Mouse (Mus musculus) layer of hippocampus, postnatal 25 days (tissue): ENCODE results near the gene Gm7138. TPM values are rescaled to one million over a fixed set of nuclear protein-coding genes. Genes with fewer than 3 reads are reported as not detected.
"Not testable (repeated sequence)": the region's sequence is repeated elsewhere in the genome, so short reads cannot be mapped to it uniquely, and the experiment has no call there.

Source experiments
- DNase-seq, 2 experiments: peaks; one replicate each; pipeline ENCODE4 v3.0.0; 2022; ENCODE audit warnings: mixed read lengths in 2 of 2, low spot score in 1 of 2; ENCODE audit errors: extremely low spot score in 1 of 2
- total RNA-seq, 2 experiments: library from RNA; stranded (reverse); gene quantifications; 2 replicates each; pipeline ENCODE4 v1.2.3; 2021

The Gm7138 gene
- total RNA-seq, 2 experiments from 2014 or later = not detected

- DNase-seq = not testable (repeated sequence)
Observed at GRCm38 (mm10) chr10:77751254-77751653, 25.5 kb downstream of the Gm7138 start, which contains the start of gene Gm9736. Gene Gm9736 (minus strand): TSS chr10:77751354.

- not testable (repeated sequence) for DNase-seq
Observed at GRCm38 (mm10) chr10:77750686-77751085, 26.1 kb downstream of the Gm7138 start.

GRCm38 (mm10) chr10:77741924-77742688 lies 34.6 kb downstream of the Gm7138 start, which contains the start of gene Gm18596:
Gene Gm18596 (minus strand): TSS chr10:77742638.
- DNase-seq = peak in 1 of 2 experiments; percentile 8

GRCm38 (mm10) chr10:77738929-77739328 lies 37.8 kb downstream of the Gm7138 start:
- no peak for DNase-seq

GRCm38 (mm10) chr10:77735928-77736327 lies 40.8 kb downstream of the Gm7138 start:
- DNase-seq = no peak

GRCm38 (mm10) chr10:77729241-77729640 lies 47.5 kb downstream of the Gm7138 start:
- DNase-seq = no peak

GRCm38 (mm10) chr10:77728280-77728679 lies 48.5 kb downstream of the Gm7138 start:
- DNase-seq = peak in 1 of 2 experiments; percentile 20

Other genes starting within 250 kb of the Gm7138 start
- gene Itgb2, start 246.7 kb downstream of the Gm7138 start, total RNA-seq = 1 to 10 TPM; 3.4 to 4.1 TPM
- gene Pttg1ip, start 195.2 kb downstream of the Gm7138 start, total RNA-seq = 10 to 100 TPM; 68.2 to 69.4 TPM
- 100 to 1,000 TPM; 116 to 128 TPM for gene Sumo3, start 170.8 kb downstream of the Gm7138 start, total RNA-seq
- gene Gm49325, start 170.7 kb downstream of the Gm7138 start, total RNA-seq = 10 to 100 TPM; 29.0 to 29.8 TPM
- gene Ube2g2, start 154.7 kb downstream of the Gm7138 start, total RNA-seq = 10 to 100 TPM; 69.8 to 88.4 TPM
- gene Tspear, start 90.4 kb downstream of the Gm7138 start, total RNA-seq = not detected
- not detected for gene Gm19402, start 86.2 kb downstream of the Gm7138 start, total RNA-seq
- not detected for gene Gm9508, start 79.7 kb downstream of the Gm7138 start, total RNA-seq
- gene Gm10272, start 70.3 kb downstream of the Gm7138 start, total RNA-seq = not detected
- not detected for gene Gm10024, start 65.5 kb downstream of the Gm7138 start, total RNA-seq
- not detected for gene Gm10142, start 61.1 kb downstream of the Gm7138 start, total RNA-seq
- not detected for gene Krtap12-1, start 56.3 kb downstream of the Gm7138 start, total RNA-seq
- not detected for gene Gm10100, start 50.5 kb downstream of the Gm7138 start, total RNA-seq
- gene Gm18596, start 34.3 kb downstream of the Gm7138 start, total RNA-seq = not detected
- not detected for gene Gm9736, start 25.6 kb downstream of the Gm7138 start, total RNA-seq
- gene Gm3233, start 17.3 kb downstream of the Gm7138 start, total RNA-seq = not detected
- not detected for gene Gm3238, start 5.6 kb downstream of the Gm7138 start, total RNA-seq
- not detected for gene Gm3250, start 5.6 kb upstream of the Gm7138 start, total RNA-seq
- gene Gm7137, start 11.3 kb upstream of the Gm7138 start, total RNA-seq = not detected
- gene Gm9639, start 18.1 kb upstream of the Gm7138 start, total RNA-seq = not detected
- gene Gm19668, start 22.2 kb upstream of the Gm7138 start, total RNA-seq = not detected
- not detected for gene Gm9507, start 34.9 kb upstream of the Gm7138 start, total RNA-seq
- gene Gm2696, start 37.7 kb upstream of the Gm7138 start, total RNA-seq = not detected
- gene Krtap10-4, start 50.2 kb upstream of the Gm7138 start, total RNA-seq = not detected
- not detected for gene Krtap10-10, start 59.0 kb upstream of the Gm7138 start, total RNA-seq
- gene Gm36176, start 69.9 kb upstream of the Gm7138 start, total RNA-seq = not detected
- gene Gm10318, start 75.9 kb upstream of the Gm7138 start, total RNA-seq = not detected
- gene Gm3285, start 85.0 kb upstream of the Gm7138 start, total RNA-seq = not detected
- gene Lrrc3, start 125.6 kb upstream of the Gm7138 start, total RNA-seq = 1 to 10 TPM; 5.0 to 5.2 TPM
- gene Trpm2, start 193.6 kb upstream of the Gm7138 start, total RNA-seq = 10 to 100 TPM; 33.2 to 40.4 TPM
- gene 1810043G02Rik, start 201.6 kb upstream of the Gm7138 start, total RNA-seq = 10 to 100 TPM; 31.3 to 39.8 TPM
- gene Pfkl, start 233.1 kb upstream of the Gm7138 start, total RNA-seq = 100 to 1,000 TPM; 205 to 206 TPM